Mouse (Mus musculus) heart, postnatal 0 days (tissue): ENCODE measurements around the gene Ifitm3.

Experiments
- CTCF ChIP-seq: IDR thresholded peaks from 2 replicates; pipeline ENCODE4 v1.5.1; 2016; ENCODE audit warnings: antibody characterized with exemption, control low read depth, low read depth
- EP300 ChIP-seq: IDR thresholded peaks from 2 replicates; pipeline ENCODE4 v1.6.1; 2016; ENCODE audit warnings: antibody characterized with exemption, low read depth

- TF ChIP-seq CTCF (no peak), EP300 (no peak)
These were observed 4.1 kb downstream of the Ifitm3 start for GRCm38 (mm10) chr7:141006446-141006845.
